Mouse (Mus musculus) adrenal gland, postnatal 4 days (tissue): ENCODE data around the gene Guca2b. TPM values are rescaled to one million over a fixed set of nuclear protein-coding genes. Genes with fewer than 3 reads are reported as not detected.

Source experiments
- DNase-seq, 2 experiments: peaks; one replicate each; pipeline ENCODE4 v3.0.0; 2021 to 2022; ENCODE audit warnings: low spot score in 2 of 2, mixed read lengths in 2 of 2
- long read RNA-seq, 2 experiments: library from polyadenylated mRNA; stranded (forward); transcript quantifications; one replicate each; pipeline ENCODE4 v2.0.0; 2021
- total RNA-seq, 2 experiments: library from RNA; stranded (reverse); gene quantifications; 2 replicates each; pipeline ENCODE4 v1.2.3; 2021

The Guca2b gene
- under 1 TPM in 1 of 2 experiments, not detected in 1; 0.53 TPM for total RNA-seq
- long read RNA-seq, experiment 1 = 0 reads
- long read RNA-seq, experiment 2 = 0 reads

- DNase-seq = no peak
Measured at GRCm38 (mm10) chr4:119658731-119659130, at the start of gene Guca2b. TSS of gene Guca2b (minus strand) at chr4:119658954.

GRCm38 (mm10) chr4:119707751-119708150, 49.0 kb upstream of the Guca2b start:
- DNase-seq = no peak

- no peak for DNase-seq
Measured at GRCm38 (mm10) chr4:119707326-119707725, 48.6 kb upstream of the Guca2b start.

GRCm38 (mm10) chr4:119703965-119704364, 45.2 kb upstream of the Guca2b start:
- DNase-seq = no peak

- no peak for DNase-seq
Measured at GRCm38 (mm10) chr4:119701269-119701954, 42.7 kb upstream of the Guca2b start.

GRCm38 (mm10) chr4:119698339-119698738, 39.6 kb upstream of the Guca2b start:
- DNase-seq = no peak

- no peak for DNase-seq
Measured at GRCm38 (mm10) chr4:119685746-119686145, 27.0 kb upstream of the Guca2b start.

- DNase-seq = no peak
Measured at GRCm38 (mm10) chr4:119682596-119682995, 23.8 kb upstream of the Guca2b start.

GRCm38 (mm10) chr4:119672685-119673084, 13.9 kb upstream of the Guca2b start:
- no peak for DNase-seq

- DNase-seq = no peak
Measured at GRCm38 (mm10) chr4:119671164-119671563, 12.4 kb upstream of the Guca2b start.

- no peak for DNase-seq
Measured at GRCm38 (mm10) chr4:119670736-119671135, 12.0 kb upstream of the Guca2b start.

- no peak for DNase-seq
Measured at GRCm38 (mm10) chr4:119670210-119670555, 11.4 kb upstream of the Guca2b start.

- DNase-seq = no peak
Measured at GRCm38 (mm10) chr4:119669356-119670209, 10.8 kb upstream of the Guca2b start.

- no peak for DNase-seq
Measured at GRCm38 (mm10) chr4:119668596-119668995, 9.8 kb upstream of the Guca2b start.

- no peak for DNase-seq
Measured at GRCm38 (mm10) chr4:119668185-119668584, 9.4 kb upstream of the Guca2b start.

GRCm38 (mm10) chr4:119667454-119667853, 8.7 kb upstream of the Guca2b start:
- peak in 1 of 2 experiments; percentile 18 for DNase-seq

GRCm38 (mm10) chr4:119666116-119666515, 7.4 kb upstream of the Guca2b start:
- DNase-seq = no peak

GRCm38 (mm10) chr4:119665166-119665565, 6.4 kb upstream of the Guca2b start:
- no peak for DNase-seq

- DNase-seq = no peak
Measured at GRCm38 (mm10) chr4:119663409-119664095, 4.8 kb upstream of the Guca2b start.

- no peak for DNase-seq
Measured at GRCm38 (mm10) chr4:119662976-119663375, 4.2 kb upstream of the Guca2b start.

- DNase-seq = no peak
Measured at GRCm38 (mm10) chr4:119662151-119662550, 3.4 kb upstream of the Guca2b start.

GRCm38 (mm10) chr4:119660007-119660406, 1.3 kb upstream of the Guca2b start:
- no peak for DNase-seq
